Mouse (Mus musculus): ENCODE measurements around the gene Rnase13. TPM values are rescaled to one million over a fixed set of nuclear protein-coding genes. Genes with fewer than 3 reads are reported as not detected.

Gene Rnase13
- polyA plus RNA-seq (2016; fragmentation: Nextera tagmentation; extraction: Ambion mirVana) = not detected in 2 replicates

GRCm38 (mm10) chr14:51922571-51922865, at the start of gene Rnase13:
TSS of gene Rnase13 (minus strand) at chr14:51922773.
- Histone ChIP-seq H3K9me3 (no peaks in the 10 kb centered on the region), H3K27me3 (no peaks in the 10 kb centered on the region; the same call in 1 of the 2 replicates), H3K36me3 (no peaks in the 10 kb centered on the region), H3K4me3 (replicated peaks) (no peak within 1 kb of the TSS), H3K4me2 (no peak within 1 kb of the TSS), H3K27ac (no peak within 1 kb of the TSS), H3K9ac (replicated peaks) (no peak within 1 kb of the TSS; the same call in 1 of the 2 replicates), H3K4me1 (replicated peaks) (no peaks in the 10 kb centered on the region; the same call in 1 of the 2 replicates)
- ATAC-seq (ENCODE audit: insufficient number of reproducible peaks, insufficient read depth, low FRiP score, low TSS enrichment, low read depth) = no peak
- WGBS = 78% methylated on average over 7 of the region's 7 CpGs

GRCm38 (mm10) chr14:51967400-51967799, 44.8 kb upstream of the Rnase13 start:
- no peak overlapping the region for H3K4me3 ChIP-seq (replicated peaks)
- no peak overlapping the region for H3K27ac ChIP-seq
- no peak for ATAC-seq (ENCODE audit: insufficient number of reproducible peaks, insufficient read depth, low FRiP score, low TSS enrichment, low read depth)
- 82% methylated on average over 3 of the region's 3 CpGs for WGBS
- H3K27me3 ChIP-seq = no peaks in the 10 kb centered on the region
- no peak overlapping the region for H3K9ac ChIP-seq (replicated peaks)
- no peaks in the 10 kb centered on the region for H3K36me3 ChIP-seq
- no peaks in the 10 kb centered on the region for H3K9me3 ChIP-seq
- no peak overlapping the region for H3K4me2 ChIP-seq
- H3K4me1 ChIP-seq (replicated peaks) = no peaks in the 10 kb centered on the region

- H3K36me3 ChIP-seq = no peaks in the 10 kb centered on the region
- no peak for ATAC-seq (ENCODE audit: insufficient number of reproducible peaks, insufficient read depth, low FRiP score, low TSS enrichment, low read depth)
- 85% methylated on average over 2 of the region's 2 CpGs for WGBS
- no peak overlapping the region for H3K4me3 ChIP-seq (replicated peaks)
- no peaks in the 10 kb centered on the region for H3K27me3 ChIP-seq
- H3K4me1 ChIP-seq (replicated peaks) = no peaks in the 10 kb centered on the region
- H3K9me3 ChIP-seq = peaks cover 3% of the 10 kb centered on the region; the same call in 1 of the 2 replicates
- no peak overlapping the region for H3K4me2 ChIP-seq
- no peak overlapping the region for H3K27ac ChIP-seq
- no peak overlapping the region for H3K9ac ChIP-seq (replicated peaks)
Measured at GRCm38 (mm10) chr14:51960316-51960715, 37.7 kb upstream of the Rnase13 start.

- Histone ChIP-seq H3K27ac (no peak overlapping the region), H3K4me3 (replicated peaks) (no peak overlapping the region), H3K9ac (replicated peaks) (no peak overlapping the region), H3K4me2 (no peak overlapping the region), H3K36me3 (no peaks in the 10 kb centered on the region), H3K4me1 (replicated peaks) (peaks cover 14% of the 10 kb centered on the region), H3K27me3 (no peaks in the 10 kb centered on the region), H3K9me3 (peaks cover 3% of the 10 kb centered on the region; the same call in 1 of the 2 replicates)
- 86% methylated on average over 6 of the region's 6 CpGs for WGBS
- ATAC-seq (ENCODE audit: insufficient number of reproducible peaks, insufficient read depth, low FRiP score, low TSS enrichment, low read depth) = no peak
Measured at GRCm38 (mm10) chr14:51943336-51943735, 20.8 kb upstream of the Rnase13 start.

- Histone ChIP-seq H3K4me2 (no peak overlapping the region), H3K4me1 (replicated peaks) (peaks cover 14% of the 10 kb centered on the region), H3K4me3 (replicated peaks) (no peak overlapping the region), H3K27me3 (no peaks in the 10 kb centered on the region), H3K36me3 (no peaks in the 10 kb centered on the region), H3K9me3 (peaks cover 7% of the 10 kb centered on the region; the same call in 1 of the 2 replicates), H3K9ac (replicated peaks) (no peak overlapping the region), H3K27ac (no peak overlapping the region)
- WGBS = 52% methylated on average over 7 of the region's 7 CpGs
- no peak for ATAC-seq (ENCODE audit: insufficient number of reproducible peaks, insufficient read depth, low FRiP score, low TSS enrichment, low read depth)
Measured at GRCm38 (mm10) chr14:51942236-51942635, 19.7 kb upstream of the Rnase13 start.

GRCm38 (mm10) chr14:51941577-51941976, 19.0 kb upstream of the Rnase13 start:
- H3K27me3 ChIP-seq = no peaks in the 10 kb centered on the region
- 70% methylated on average over 9 of the region's 9 CpGs for WGBS
- no peak for ATAC-seq (ENCODE audit: insufficient number of reproducible peaks, insufficient read depth, low FRiP score, low TSS enrichment, low read depth)

GRCm38 (mm10) chr14:51940944-51941560, 18.5 kb upstream of the Rnase13 start:
- no peaks in the 10 kb centered on the region for H3K27me3 ChIP-seq
- no peak overlapping the region for H3K9ac ChIP-seq (replicated peaks)
- no peak for ATAC-seq (ENCODE audit: insufficient number of reproducible peaks, insufficient read depth, low FRiP score, low TSS enrichment, low read depth)
- H3K9me3 ChIP-seq = peaks cover 7% of the 10 kb centered on the region; the same call in 1 of the 2 replicates
- H3K4me1 ChIP-seq (replicated peaks) = peaks cover 14% of the 10 kb centered on the region
- no peak overlapping the region for H3K4me2 ChIP-seq
- no peaks in the 10 kb centered on the region for H3K36me3 ChIP-seq
- WGBS = 34% methylated on average over 8 of the region's 8 CpGs
- no peak overlapping the region for H3K4me3 ChIP-seq (replicated peaks)
- no peak overlapping the region for H3K27ac ChIP-seq

More at GRCm38 (mm10) chr14:51941577-51941976, 19.0 kb upstream of the Rnase13 start:
- H3K9ac ChIP-seq (replicated peaks) = no peak overlapping the region
- peaks cover 14% of the 10 kb centered on the region for H3K4me1 ChIP-seq (replicated peaks)
- no peak overlapping the region for H3K4me3 ChIP-seq (replicated peaks)
- no peaks in the 10 kb centered on the region for H3K36me3 ChIP-seq
- H3K4me2 ChIP-seq = no peak overlapping the region
- H3K27ac ChIP-seq = no peak overlapping the region
- peaks cover 7% of the 10 kb centered on the region; the same call in 1 of the 2 replicates for H3K9me3 ChIP-seq

- 87% methylated on average over 9 of the region's 9 CpGs for WGBS
Measured at GRCm38 (mm10) chr14:51939005-51939404, 16.4 kb upstream of the Rnase13 start.

GRCm38 (mm10) chr14:51932092-51933020, 9.8 kb upstream of the Rnase13 start:
- Histone ChIP-seq H3K4me1 (replicated peaks) (peaks cover 8% of the 10 kb centered on the region), H3K4me2 (no peak overlapping the region), H3K36me3 (no peaks in the 10 kb centered on the region), H3K27me3 (no peaks in the 10 kb centered on the region), H3K4me3 (replicated peaks) (no peak overlapping the region), H3K9me3 (peaks cover 8% of the 10 kb centered on the region; the same call in 1 of the 2 replicates), H3K27ac (no peak overlapping the region), H3K9ac (replicated peaks) (no peak overlapping the region; the same call in 1 of the 2 replicates)
- WGBS = 62% methylated on average over 10 of the region's 10 CpGs
- ATAC-seq (ENCODE audit: insufficient number of reproducible peaks, insufficient read depth, low FRiP score, low TSS enrichment, low read depth) = no peak

More at GRCm38 (mm10) chr14:51939005-51939404, 16.4 kb upstream of the Rnase13 start:
- no peaks in the 10 kb centered on the region for H3K27me3 ChIP-seq
- peaks cover 14% of the 10 kb centered on the region for H3K4me1 ChIP-seq (replicated peaks)
- H3K9ac ChIP-seq (replicated peaks) = no peak overlapping the region
- no peak for ATAC-seq (ENCODE audit: insufficient number of reproducible peaks, insufficient read depth, low FRiP score, low TSS enrichment, low read depth)
- peaks cover 14% of the 10 kb centered on the region for H3K9me3 ChIP-seq
- no peak overlapping the region for H3K4me2 ChIP-seq
- H3K4me3 ChIP-seq (replicated peaks) = no peak overlapping the region
- H3K27ac ChIP-seq = no peak overlapping the region
- no peaks in the 10 kb centered on the region for H3K36me3 ChIP-seq

GRCm38 (mm10) chr14:51930824-51931223, 8.3 kb upstream of the Rnase13 start:
- 0 out of 2 replicates have a peak, but pooled peaks have one; percentile 41 for ATAC-seq (ENCODE audit: insufficient number of reproducible peaks, insufficient read depth, low FRiP score, low TSS enrichment, low read depth)
- Histone ChIP-seq H3K36me3 (no peaks in the 10 kb centered on the region), H3K9ac (replicated peaks) (no peak overlapping the region), H3K4me3 (replicated peaks) (no peak overlapping the region), H3K4me2 (no peak overlapping the region), H3K27me3 (no peaks in the 10 kb centered on the region), H3K27ac (no peak overlapping the region), H3K9me3 (peaks cover 8% of the 10 kb centered on the region; the same call in 1 of the 2 replicates), H3K4me1 (replicated peaks) (peaks cover 8% of the 10 kb centered on the region)
- 31% methylated on average over 5 of the region's 5 CpGs for WGBS

GRCm38 (mm10) chr14:51929968-51930367, 7.4 kb upstream of the Rnase13 start:
- Histone ChIP-seq H3K9me3 (peaks cover 8% of the 10 kb centered on the region; the same call in 1 of the 2 replicates), H3K4me1 (replicated peaks) (peaks cover 8% of the 10 kb centered on the region), H3K27me3 (no peaks in the 10 kb centered on the region), H3K9ac (replicated peaks) (no peak overlapping the region), H3K4me3 (replicated peaks) (no peak overlapping the region), H3K27ac (no peak overlapping the region), H3K4me2 (no peak overlapping the region), H3K36me3 (no peaks in the 10 kb centered on the region)
- WGBS = 59% methylated on average over 9 of the region's 9 CpGs
- no peak for ATAC-seq (ENCODE audit: insufficient number of reproducible peaks, insufficient read depth, low FRiP score, low TSS enrichment, low read depth)
